Mouse (Mus musculus): ENCODE results near the gene Bach2.

Bach2 gene

GRCm38 (mm10) chr4:32482138-32482537, 243.5 kb downstream of the Bach2 start:
- no peak for DNase-seq (ENCODE audit: low spot score in 2 of 2)

DNA sequence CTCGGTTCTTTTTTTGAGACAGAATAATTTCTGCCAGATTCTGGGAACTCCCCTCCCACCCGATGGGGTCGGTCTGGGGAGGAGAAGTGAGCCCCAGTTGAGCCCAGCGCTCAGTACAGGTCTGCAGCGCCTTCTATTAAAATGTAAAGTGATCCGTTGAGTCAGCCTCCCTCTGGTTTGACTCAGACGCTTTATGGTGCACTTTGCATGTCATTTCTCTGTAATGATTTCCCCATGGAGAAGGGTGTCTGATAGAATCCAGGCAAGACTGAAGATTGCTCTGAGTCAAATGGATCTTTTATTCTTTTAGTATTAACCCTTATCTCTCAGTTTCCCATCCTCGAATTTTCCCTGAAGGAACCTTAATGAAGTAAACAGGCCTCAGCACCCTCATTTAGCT, 244.3 kb downstream of the Bach2 start:
- DNase-seq (ENCODE audit: low spot score in 2 of 2), result no peak

DNA sequence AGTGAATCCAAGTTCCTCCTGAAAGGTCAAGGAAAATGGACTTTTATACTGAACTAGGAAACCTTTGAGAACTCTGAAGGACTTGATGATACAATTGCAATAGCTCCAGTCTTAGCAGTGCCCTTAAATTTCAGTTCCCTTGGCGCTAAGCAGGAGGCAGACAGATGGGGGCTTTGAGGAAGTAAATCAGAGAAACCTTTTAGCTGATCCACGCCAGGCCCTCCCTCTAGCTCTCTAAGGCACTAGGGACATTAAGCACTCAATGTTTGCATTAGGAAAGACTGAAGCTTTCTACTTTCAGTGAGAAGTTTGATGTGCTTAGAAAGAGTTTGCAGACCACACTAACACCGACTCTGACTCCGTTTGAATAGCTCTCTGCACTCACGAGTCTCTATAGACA, 247.2 kb downstream of the Bach2 start:
- DNase-seq (ENCODE audit: low spot score in 2 of 2), result no peak

GRCm38 (mm10) chr4:32486654-32487398, 248.2 kb downstream of the Bach2 start:
- no peak for DNase-seq (ENCODE audit: low spot score in 2 of 2)

DNA sequence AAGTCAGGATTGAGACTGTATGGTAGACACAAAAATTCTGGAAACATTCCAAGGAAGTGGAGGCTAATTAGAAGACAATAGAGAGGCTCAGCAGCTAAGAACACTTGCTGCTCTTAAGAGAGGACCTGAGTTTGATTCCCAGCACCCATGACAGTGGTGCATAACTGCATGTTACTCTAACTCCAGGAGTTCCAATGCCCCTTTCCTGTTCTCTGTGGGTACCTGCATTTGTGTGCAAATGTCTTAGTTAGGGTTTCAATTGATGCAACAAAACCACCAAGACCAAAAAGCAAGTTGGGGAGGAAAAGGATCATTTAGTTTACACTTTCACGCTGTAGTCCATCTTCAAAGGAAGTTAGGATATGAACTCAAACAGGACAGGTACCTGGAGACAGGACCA, 250.6 kb downstream of the Bach2 start:
- no peak for DNase-seq (ENCODE audit: low spot score in 2 of 2)

DNA sequence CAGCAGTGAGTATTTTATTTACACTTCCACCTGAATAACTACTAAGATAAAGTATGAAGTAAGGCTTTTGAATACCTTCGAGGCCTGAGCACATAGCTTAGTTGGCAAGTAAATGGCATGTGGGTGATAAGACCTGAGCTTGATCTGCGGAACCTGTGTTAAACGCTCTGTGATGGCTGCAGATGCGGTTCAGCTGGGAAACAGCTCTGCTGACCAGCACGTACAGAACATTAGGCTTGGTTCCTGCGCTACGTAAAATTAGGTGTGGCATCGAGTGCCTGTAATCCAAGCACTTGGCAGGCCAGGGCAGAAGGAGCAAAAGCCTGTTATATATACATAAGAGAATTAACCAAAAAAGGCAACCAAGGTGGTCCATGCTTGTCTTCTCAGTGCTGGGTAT, 252.6 kb downstream of the Bach2 start:
- DNase-seq (ENCODE audit: low spot score in 2 of 2), result no peak

DNA sequence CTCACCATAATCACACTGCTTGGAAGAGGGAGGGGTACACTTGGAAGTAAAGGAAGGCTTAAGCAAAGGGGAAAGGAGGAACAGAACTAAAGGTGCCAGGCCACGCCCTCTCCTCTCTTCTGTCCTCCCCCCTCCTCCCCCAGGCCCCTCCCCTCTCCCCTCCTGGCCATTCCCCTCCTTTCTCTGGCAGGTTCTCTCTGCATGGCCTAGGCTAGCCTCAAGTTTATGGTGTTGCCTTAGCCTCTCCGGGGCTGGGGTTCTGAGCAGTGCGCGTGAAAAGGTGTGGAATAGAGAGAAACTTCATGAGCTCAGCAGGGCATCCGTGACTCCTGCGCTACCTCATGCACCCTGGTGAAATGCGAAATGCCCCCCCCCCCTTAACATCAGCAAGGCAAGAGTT, 254.2 kb downstream of the Bach2 start:
- no peak for DNase-seq (ENCODE audit: low spot score in 2 of 2)

DNA sequence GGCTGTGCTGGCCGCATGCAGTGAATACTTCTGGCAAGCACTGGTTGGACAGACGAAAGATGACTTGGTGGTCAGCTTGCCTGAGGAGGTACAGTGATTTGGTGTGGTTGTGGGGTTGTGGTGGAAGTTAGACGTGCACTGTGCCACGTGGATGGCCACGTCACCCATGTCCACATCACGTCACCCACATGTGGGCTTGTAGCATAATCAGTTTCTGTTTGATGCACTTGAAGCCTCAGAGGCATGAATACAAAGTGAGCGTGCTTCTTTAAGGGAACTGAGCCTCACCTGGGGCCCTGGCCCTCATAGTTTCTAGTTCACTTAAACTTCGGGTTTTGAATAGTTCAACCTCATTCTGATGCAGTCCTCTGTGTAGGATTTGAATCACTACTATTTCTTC, 263.2 kb downstream of the Bach2 start:
- DNase-seq (ENCODE audit: low spot score in 2 of 2), result no peak

- no peak for DNase-seq (ENCODE audit: low spot score in 2 of 2)
Observed at GRCm38 (mm10) chr4:32502181-32502580, 263.6 kb downstream of the Bach2 start.

DNA sequence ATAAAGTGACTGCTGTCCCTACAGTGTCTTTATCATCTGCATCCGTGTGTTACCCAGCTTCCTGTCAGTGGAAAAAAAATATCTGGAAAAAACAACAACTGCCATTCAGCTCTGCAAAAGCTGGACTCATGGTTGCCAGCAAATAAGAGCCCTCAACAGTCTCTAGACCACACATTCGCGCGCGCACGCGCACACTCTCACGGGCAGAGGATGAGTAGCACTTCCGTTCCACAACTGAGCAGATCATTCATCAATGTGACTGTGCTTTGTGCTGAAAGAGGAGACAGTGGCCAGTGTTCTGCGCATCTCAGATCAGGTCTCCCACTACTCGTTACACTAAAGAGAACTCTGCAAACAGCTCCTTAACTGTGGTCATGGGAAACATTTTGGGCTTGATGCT, 265.6 kb downstream of the Bach2 start:
- no peak for DNase-seq (ENCODE audit: low spot score in 2 of 2)

DNA sequence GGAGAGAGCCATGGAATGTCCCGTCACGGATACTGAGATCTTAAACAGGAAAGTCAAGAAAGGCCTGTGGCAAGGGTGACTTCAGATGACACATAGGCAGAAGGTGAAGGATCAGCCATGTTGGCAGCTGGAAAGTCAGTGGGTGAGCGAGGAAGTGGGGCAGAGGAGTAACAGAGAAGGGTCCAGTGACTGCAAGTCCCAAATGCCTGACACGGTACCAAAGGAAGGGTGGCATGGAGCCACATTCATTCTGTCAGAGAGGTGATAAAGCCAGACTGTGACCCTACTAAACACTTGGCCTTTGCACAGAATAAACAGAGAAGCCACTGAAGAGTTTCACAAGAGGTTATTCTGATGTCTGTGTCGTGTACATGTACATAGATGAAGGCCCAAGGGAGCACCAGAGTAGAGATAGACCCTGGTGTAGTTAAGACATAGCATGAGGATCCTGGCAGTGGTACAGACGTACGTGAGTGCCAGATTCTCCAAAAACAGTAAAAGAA, 267.8 kb downstream of the Bach2 start:
- DNase-seq (ENCODE audit: low spot score in 2 of 2), result no peak

- DNase-seq (ENCODE audit: low spot score in 2 of 2), result no peak
Observed at GRCm38 (mm10) chr4:32507041-32507440, 268.4 kb downstream of the Bach2 start.

- no peak for DNase-seq (ENCODE audit: low spot score in 2 of 2)
Observed at GRCm38 (mm10) chr4:32508572-32508971, 270.0 kb downstream of the Bach2 start.

DNA sequence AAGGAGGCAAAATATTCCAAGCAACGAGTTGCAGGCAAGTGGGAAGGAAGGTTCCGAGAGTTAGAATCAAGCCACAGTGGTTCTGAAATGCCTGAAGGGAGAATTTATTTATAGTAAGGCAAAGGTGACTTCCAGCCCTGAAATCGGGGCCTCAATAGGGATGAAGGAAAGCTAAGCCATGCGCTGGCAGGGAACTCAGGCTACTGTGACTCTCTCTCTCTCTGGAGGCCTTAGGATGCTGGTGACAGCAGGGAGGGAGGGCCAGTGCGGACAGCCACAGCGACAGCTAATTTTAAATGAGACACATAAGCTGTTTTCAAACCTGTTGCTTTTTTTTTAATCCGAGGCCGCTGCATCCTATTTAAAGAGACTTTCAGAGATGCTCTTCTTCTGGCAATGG, 270.4 kb downstream of the Bach2 start:
- no peak for DNase-seq (ENCODE audit: low spot score in 2 of 2)

- no peak for DNase-seq (ENCODE audit: low spot score in 2 of 2)
Observed at GRCm38 (mm10) chr4:32509832-32510612, 271.4 kb downstream of the Bach2 start.

- no peak for DNase-seq (ENCODE audit: low spot score in 2 of 2)
Observed at GRCm38 (mm10) chr4:32510940-32511339, 272.3 kb downstream of the Bach2 start.

- DNase-seq (ENCODE audit: low spot score in 2 of 2), result no peak
Observed at GRCm38 (mm10) chr4:32516126-32516525, 277.5 kb downstream of the Bach2 start.

DNA sequence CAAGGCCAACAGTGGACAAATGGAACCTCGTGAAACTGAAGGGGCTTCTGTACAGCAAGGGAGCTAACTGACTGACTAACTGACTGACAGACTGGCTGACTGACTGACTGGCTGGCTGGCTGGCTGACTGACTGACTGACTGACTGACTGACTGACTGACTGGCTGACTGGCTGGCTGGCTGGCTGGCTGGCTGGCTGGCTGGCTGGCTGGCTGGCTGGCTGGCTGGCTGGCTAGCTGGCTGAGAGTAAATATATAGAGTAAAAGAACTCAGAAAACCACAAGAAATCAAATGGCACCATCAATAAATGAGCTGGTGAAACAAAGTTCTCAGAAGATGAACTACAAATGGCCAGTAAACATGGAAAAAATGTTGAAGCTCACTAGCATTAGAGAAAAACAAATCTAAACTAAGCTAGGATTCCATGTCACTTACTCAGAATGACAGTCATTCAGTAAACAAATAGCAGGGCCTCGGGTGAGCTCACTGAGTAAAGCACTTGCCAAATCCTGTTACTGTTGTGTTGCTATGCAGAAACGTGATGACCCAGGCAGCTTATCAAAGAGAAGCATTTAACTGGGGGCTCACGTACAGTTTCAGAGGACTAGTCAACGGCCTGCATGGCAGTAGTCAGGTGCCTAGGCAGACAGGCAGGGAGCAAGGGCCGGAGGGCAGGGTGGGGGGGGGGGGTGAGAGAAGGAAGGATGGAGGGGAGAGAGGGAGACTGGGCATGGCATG, 280.4 kb downstream of the Bach2 start:
- no peak for DNase-seq (ENCODE audit: low spot score in 2 of 2)

DNA sequence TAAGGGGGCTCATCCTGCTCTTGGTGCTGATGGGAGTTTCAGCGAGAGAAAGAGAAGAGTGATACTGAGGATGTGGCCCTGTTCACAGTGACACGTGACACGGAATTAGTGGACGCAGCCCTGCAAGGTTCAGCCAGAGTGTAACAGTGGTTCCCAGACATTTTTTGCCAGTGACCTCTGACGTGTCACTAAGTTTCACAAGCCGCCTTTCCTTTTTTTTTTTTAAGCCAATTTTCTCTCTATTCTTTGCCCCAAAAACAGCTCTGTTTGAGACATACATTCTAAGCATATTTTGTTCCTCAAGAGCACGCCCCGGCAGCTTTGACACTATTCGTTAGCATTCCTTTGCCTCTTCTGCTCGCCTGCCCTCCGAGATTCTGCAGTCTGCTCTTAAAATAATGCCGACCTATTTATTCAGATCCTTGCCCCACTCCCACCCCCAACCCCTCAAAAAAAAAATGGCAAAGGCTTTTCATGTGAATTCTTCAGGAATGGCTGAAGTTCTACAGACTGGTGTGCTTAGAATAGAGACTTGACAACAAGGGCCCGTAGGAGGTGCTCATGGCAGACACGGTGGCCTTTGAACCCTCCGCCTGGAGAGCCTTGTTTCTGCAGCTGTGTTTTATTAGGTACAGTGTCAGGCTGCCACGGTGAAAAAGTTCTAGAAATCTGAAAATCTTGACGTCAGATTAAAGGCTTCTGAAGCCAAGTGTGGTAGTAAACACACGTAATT, 282.2 kb downstream of the Bach2 start:
- DNase-seq (ENCODE audit: low spot score in 2 of 2), result no peak

DNA sequence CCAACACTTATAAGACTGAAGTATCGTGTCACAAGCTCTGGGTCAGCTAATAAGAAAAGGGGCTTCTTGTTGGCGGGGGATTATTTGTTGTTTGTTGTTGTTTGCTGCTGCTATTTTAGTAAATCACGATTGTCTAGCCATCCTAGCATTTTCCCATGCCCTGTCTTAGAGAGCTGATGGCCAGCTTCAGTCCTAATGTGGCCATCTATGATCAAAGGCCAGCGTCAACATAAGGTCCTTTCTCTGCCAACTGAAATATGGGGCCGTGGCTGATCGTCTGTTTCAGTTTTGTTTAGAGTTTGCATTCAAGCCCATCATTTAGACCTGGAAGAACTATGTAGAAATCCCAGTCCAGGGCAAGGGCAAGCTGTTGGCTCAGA, 282.7 kb downstream of the Bach2 start:
- no peak for DNase-seq (ENCODE audit: low spot score in 2 of 2)

DNA sequence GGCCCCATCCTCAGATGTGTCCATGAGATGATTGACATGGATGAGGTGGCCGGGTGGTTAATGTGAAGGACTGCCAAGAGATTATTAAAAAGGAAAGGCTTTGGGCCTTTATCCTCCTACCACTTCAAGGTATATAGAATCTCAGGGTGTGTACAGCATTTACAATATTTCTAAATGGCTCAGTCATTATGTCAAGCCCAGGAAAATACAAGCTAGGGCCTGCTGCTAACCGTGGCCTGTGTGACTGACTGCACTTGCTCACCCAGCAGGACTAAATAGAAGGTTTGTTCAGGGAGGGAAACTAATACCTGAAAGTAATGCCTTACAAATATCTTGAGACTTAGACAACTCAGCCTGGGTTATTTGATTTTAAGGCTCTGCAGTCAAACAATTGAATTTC, 283.4 kb downstream of the Bach2 start:
- no peak for DNase-seq (ENCODE audit: low spot score in 2 of 2)

- peak in 1 of 2 experiments; percentile 53 for DNase-seq (ENCODE audit: low spot score in 2 of 2)
Observed at GRCm38 (mm10) chr4:32524282-32524681, 285.7 kb downstream of the Bach2 start.
